Mouse (Mus musculus) small intestine, adult 10 weeks (tissue): ENCODE data around the gene Cadps. TPM values are rescaled to one million over a fixed set of nuclear protein-coding genes. Genes with fewer than 3 reads are reported as not detected.

Source experiments
- polyA plus RNA-seq: library from polyadenylated mRNA; stranded (reverse); fragments of 350-450 nt; fragmentation: Illumina TruSeq; extraction: RNeasy Lipid Tissue Mini Kit (QIAGEN cat#74804); gene quantifications from one replicate; pipeline ENCODE4 v1.2.3, GENCODE M21; 2014; ENCODE audit warnings: low replicate concordance

Gene Cadps
- 3.0 TPM for polyA plus RNA-seq

GRCm38 (mm10) chr14:12822491-12823219 is at the start of gene Cadps:
TSS of gene Cadps (minus strand) at chr14:12823079.

GRCm38 (mm10) chr14:12348089-12348488 is 474.8 kb downstream of the Cadps start, which contains the start of gene Fezf2:
TSS of gene Fezf2 (minus strand) at chr14:12348189.

